Mouse (Mus musculus): ENCODE data around the gene Galnt14. TPM values are rescaled to one million over a fixed set of nuclear protein-coding genes. Genes with fewer than 3 reads are reported as not detected.

Gene Galnt14
- polyA plus RNA-seq, 1 experiment: 21.5 TPM

- no peaks in the 10 kb centered on the region for H3K4me1 ChIP-seq (ENCODE audit: control insufficient read depth, insufficient read depth, low read length)
- no peak overlapping the region for H3K27ac ChIP-seq (ENCODE audit: insufficient read depth, low read length)
- no peak for TF ChIP-seq POLR2A (IDR thresholded peaks at IDR 0.05; ENCODE audit: extremely low read depth, insufficient read depth, low read length)
- no peak for TF ChIP-seq CTCF (IDR thresholded peaks at IDR 0.05; ENCODE audit: extremely low read depth, insufficient read depth, low read length)
- H3K4me3 ChIP-seq (ENCODE audit: insufficient read depth, low read length): no peak overlapping the region
Observed at GRCm38 (mm10) chr17:73639401-73640116, 70.7 kb downstream of the Galnt14 start.

- Histone ChIP-seq H3K4me1 (ENCODE audit: control insufficient read depth, insufficient read depth, low read length) (no peaks in the 10 kb centered on the region), H3K27ac (ENCODE audit: insufficient read depth, low read length) (no peak overlapping the region), H3K4me3 (ENCODE audit: insufficient read depth, low read length) (no peak overlapping the region)
- TF ChIP-seq POLR2A (IDR thresholded peaks at IDR 0.05; ENCODE audit: extremely low read depth, insufficient read depth, low read length) (no peak), CTCF (IDR thresholded peaks at IDR 0.05; ENCODE audit: extremely low read depth, insufficient read depth, low read length) (no peak)
Observed at GRCm38 (mm10) chr17:73636988-73637387, 73.3 kb downstream of the Galnt14 start.

GRCm38 (mm10) chr17:73634896-73635295 is 75.4 kb downstream of the Galnt14 start:
- H3K27ac ChIP-seq (ENCODE audit: insufficient read depth, low read length): no peak overlapping the region
- H3K4me1 ChIP-seq (ENCODE audit: control insufficient read depth, insufficient read depth, low read length): no peaks in the 10 kb centered on the region
- H3K4me3 ChIP-seq (ENCODE audit: insufficient read depth, low read length): no peak overlapping the region
- TF ChIP-seq POLR2A (IDR thresholded peaks at IDR 0.05; ENCODE audit: extremely low read depth, insufficient read depth, low read length) (no peak), CTCF (IDR thresholded peaks at IDR 0.05; ENCODE audit: extremely low read depth, insufficient read depth, low read length) (no peak)

- H3K27ac ChIP-seq (ENCODE audit: insufficient read depth, low read length): no peak overlapping the region
- TF ChIP-seq CTCF (IDR thresholded peaks at IDR 0.05; ENCODE audit: extremely low read depth, insufficient read depth, low read length) (no peak), POLR2A (IDR thresholded peaks at IDR 0.05; ENCODE audit: extremely low read depth, insufficient read depth, low read length) (no peak)
- H3K4me3 ChIP-seq (ENCODE audit: insufficient read depth, low read length): no peak overlapping the region
- no peaks in the 10 kb centered on the region for H3K4me1 ChIP-seq (ENCODE audit: control insufficient read depth, insufficient read depth, low read length)
Observed at GRCm38 (mm10) chr17:73633991-73634710, 76.1 kb downstream of the Galnt14 start.

GRCm38 (mm10) chr17:73628263-73628914 is 81.9 kb downstream of the Galnt14 start:
- TF ChIP-seq CTCF (IDR thresholded peaks at IDR 0.05; ENCODE audit: extremely low read depth, insufficient read depth, low read length): no peak
- no peak for TF ChIP-seq POLR2A (IDR thresholded peaks at IDR 0.05; ENCODE audit: extremely low read depth, insufficient read depth, low read length)
- no peak overlapping the region for H3K27ac ChIP-seq (ENCODE audit: insufficient read depth, low read length)
- H3K4me1 ChIP-seq (ENCODE audit: control insufficient read depth, insufficient read depth, low read length): no peaks in the 10 kb centered on the region; the same call in 1 of the 2 replicates

GRCm38 (mm10) chr17:73626912-73627311 is 83.3 kb downstream of the Galnt14 start:
- Histone ChIP-seq H3K4me3 (ENCODE audit: insufficient read depth, low read length) (no peak overlapping the region), H3K27ac (ENCODE audit: insufficient read depth, low read length) (no peak overlapping the region), H3K4me1 (ENCODE audit: control insufficient read depth, insufficient read depth, low read length) (no peaks in the 10 kb centered on the region; the same call in 1 of the 2 replicates)
- TF ChIP-seq CTCF (IDR thresholded peaks at IDR 0.05; ENCODE audit: extremely low read depth, insufficient read depth, low read length): no peak

More at GRCm38 (mm10) chr17:73628263-73628914, 81.9 kb downstream of the Galnt14 start:
- H3K4me3 ChIP-seq (ENCODE audit: insufficient read depth, low read length): no peak overlapping the region

- H3K27ac ChIP-seq (ENCODE audit: insufficient read depth, low read length): no peak overlapping the region
- H3K4me1 ChIP-seq (ENCODE audit: control insufficient read depth, insufficient read depth, low read length): no peaks in the 10 kb centered on the region
- TF ChIP-seq POLR2A (IDR thresholded peaks at IDR 0.05; ENCODE audit: extremely low read depth, insufficient read depth, low read length) (no peak), CTCF (IDR thresholded peaks at IDR 0.05; ENCODE audit: extremely low read depth, insufficient read depth, low read length) (no peak)
- no peak overlapping the region for H3K4me3 ChIP-seq (ENCODE audit: insufficient read depth, low read length)
Observed at GRCm38 (mm10) chr17:73620049-73620448, 90.2 kb downstream of the Galnt14 start.

GRCm38 (mm10) chr17:73602552-73603478 is 107.4 kb downstream of the Galnt14 start:
- TF ChIP-seq POLR2A (IDR thresholded peaks at IDR 0.05; ENCODE audit: extremely low read depth, insufficient read depth, low read length): no peak
- no peak for TF ChIP-seq CTCF (IDR thresholded peaks at IDR 0.05; ENCODE audit: extremely low read depth, insufficient read depth, low read length)
- H3K27ac ChIP-seq (ENCODE audit: insufficient read depth, low read length): no peak overlapping the region
- no peak overlapping the region for H3K4me3 ChIP-seq (ENCODE audit: insufficient read depth, low read length)
- peaks cover 3% of the 10 kb centered on the region for H3K4me1 ChIP-seq (ENCODE audit: control insufficient read depth, insufficient read depth, low read length)

GRCm38 (mm10) chr17:73599923-73600322 is 110.3 kb downstream of the Galnt14 start:
- TF ChIP-seq POLR2A (IDR thresholded peaks at IDR 0.05; ENCODE audit: extremely low read depth, insufficient read depth, low read length) (no peak), CTCF (IDR thresholded peaks at IDR 0.05; ENCODE audit: extremely low read depth, insufficient read depth, low read length) (no peak)
- H3K4me1 ChIP-seq (ENCODE audit: control insufficient read depth, insufficient read depth, low read length): peaks cover 2% of the 10 kb centered on the region
- H3K27ac ChIP-seq (ENCODE audit: insufficient read depth, low read length): no peak overlapping the region
- H3K4me3 ChIP-seq (ENCODE audit: insufficient read depth, low read length): no peak overlapping the region

Data from cortical plate, adult 2 months (tissue).